Mouse (Mus musculus) liver, embryonic 13.5 days (tissue): Measurements from ENCODE around the gene Myo10. TPM values are rescaled to one million over a fixed set of nuclear protein-coding genes. Genes with fewer than 3 reads are reported as not detected.

Experiments
- ATAC-seq: fragments of 200-750 bp; cut with Nextera tagmentation; 2 replicates; pipeline ENCODE4 v1.8.0; 2017; ENCODE audit warnings: low read depth, mild to moderate bottlenecking, moderate number of reproducible peaks, moderate library complexity
- DNase-seq: peaks from one replicate; pipeline ENCODE4 v3.0.0; 2022
- H3K27ac ChIP-seq: fragments of 300-500 bp; sonication (generic); 2 replicates; pipeline ENCODE4 v1.5.1; 2015; ENCODE audit warnings: moderate library complexity, mild to moderate bottlenecking, inconsistent platforms
- H3K27me3 ChIP-seq: fragments of 300-500 bp; sonication (generic); 2 replicates; pipeline ENCODE4 v1.6.1; 2015; ENCODE audit warnings: mild to moderate bottlenecking, inconsistent platforms
- H3K36me3 ChIP-seq: fragments of 300-500 bp; sonication (generic); 2 replicates; pipeline ENCODE4 v1.6.1; 2015; ENCODE audit warnings: mild to moderate bottlenecking, inconsistent platforms
- H3K4me1 ChIP-seq: fragments of 300-500 bp; sonication (generic); replicated peaks from 2 replicates; pipeline ENCODE4 v1.6.1; 2015; ENCODE audit warnings: inconsistent platforms
- H3K4me2 ChIP-seq: fragments of 300-500 bp; sonication (generic); 2 replicates; pipeline ENCODE4 v1.6.1; 2015; ENCODE audit warnings: inconsistent platforms, mild to moderate bottlenecking, moderate library complexity
- H3K4me3 ChIP-seq: fragments of 300-500 bp; sonication (generic); replicated peaks from 2 replicates; pipeline ENCODE4 v1.5.1; 2015; ENCODE audit warnings: mild to moderate bottlenecking, inconsistent platforms
- H3K9ac ChIP-seq: fragments of 300-500 bp; sonication (generic); 2 replicates; pipeline ENCODE4 v1.6.1; 2015; ENCODE audit warnings: mild to moderate bottlenecking, inconsistent platforms
- H3K9me3 ChIP-seq: fragments of 300-500 bp; sonication (generic); replicated peaks from 2 replicates; pipeline ENCODE4 v1.6.1; 2016; ENCODE audit warnings: inconsistent platforms
- WGBS: fragments of 180-500 bp; shearing (Covaris S2); methylation state at CpG from one replicate; pipeline ENCODE4 v1.1.7; 2015; ENCODE audit not compliant: insufficient replicate concordance; 5-methylcytosine and 5-hydroxymethylcytosine counted together
- polyA plus RNA-seq: library from polyadenylated mRNA; unstranded; fragments of >200 nt; fragmentation: Nextera tagmentation; extraction: Ambion mirVana; gene quantifications from 2 replicates; pipeline ENCODE4 v1.2.1, GENCODE M21; 2015

Gene Myo10
- polyA plus RNA-seq, 1 experiment from 2014 or later = 3.8 TPM

DNA sequence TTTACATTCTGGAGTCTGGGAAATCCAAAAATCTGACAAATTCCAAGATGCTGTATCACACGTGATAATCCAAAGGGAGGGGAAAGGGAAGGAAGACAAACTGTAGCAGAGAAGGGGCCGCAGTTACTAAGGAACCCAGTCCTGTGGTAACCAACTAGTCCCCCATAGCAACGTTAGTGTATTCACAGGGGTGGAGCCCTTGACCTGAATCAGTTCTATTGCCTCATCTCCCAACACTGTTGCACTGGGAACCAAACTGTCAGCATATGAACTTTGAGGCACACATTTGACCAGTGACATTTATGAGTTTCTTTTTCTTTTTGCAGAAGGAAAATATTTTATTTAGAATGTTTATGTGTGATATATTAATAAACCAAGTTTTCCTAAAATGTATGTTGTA lies 237.1 kb downstream of the Myo10 start:
- DNase-seq = no peak
- H3K27ac ChIP-seq = no peak overlapping the region
- no peaks in the 10 kb centered on the region for H3K36me3 ChIP-seq
- ATAC-seq = no peak
- no peak overlapping the region for H3K4me2 ChIP-seq
- H3K9me3 ChIP-seq = no peaks in the 10 kb centered on the region
- H3K4me1 ChIP-seq = no peaks in the 10 kb centered on the region
- no peak overlapping the region for H3K9ac ChIP-seq
- H3K27me3 ChIP-seq = no peaks in the 10 kb centered on the region
- 37% methylated on average over 3 of the region's 3 CpGs for WGBS
- no peak overlapping the region for H3K4me3 ChIP-seq

DNA sequence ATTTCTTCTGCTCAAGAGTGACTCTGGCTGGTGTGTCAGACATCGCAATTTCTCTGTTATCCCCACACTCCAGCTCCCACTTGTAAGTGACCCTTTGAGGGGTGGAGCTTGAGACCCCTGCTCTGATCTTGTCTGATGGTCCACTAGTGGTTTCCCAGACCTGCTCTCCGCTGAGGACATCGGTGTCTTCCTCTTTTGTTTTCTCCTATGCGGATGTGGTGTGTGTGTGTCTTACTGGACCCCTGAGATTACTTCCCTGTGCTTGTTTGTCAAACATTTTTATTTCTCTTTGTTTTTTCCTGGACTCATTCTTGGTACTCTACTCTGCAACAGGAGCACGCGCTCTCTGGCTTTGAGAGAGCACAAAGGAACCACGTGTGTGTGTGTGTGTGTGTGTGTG lies 239.6 kb downstream of the Myo10 start:
- Histone ChIP-seq H3K9me3 (no peaks in the 10 kb centered on the region), H3K9ac (no peak overlapping the region), H3K4me2 (no peak overlapping the region), H3K4me1 (no peaks in the 10 kb centered on the region), H3K27ac (no peak overlapping the region), H3K27me3 (no peaks in the 10 kb centered on the region), H3K4me3 (no peak overlapping the region), H3K36me3 (no peaks in the 10 kb centered on the region)
- ATAC-seq (no peak), DNase-seq (no peak)
- WGBS = 60% methylated on average over 7 of the region's 7 CpGs

Other genes with a start within 250 kb of the Myo10 start
- gene Basp1, start 208.8 kb upstream of the Myo10 start, polyA plus RNA-seq = 2.2 and 2.4 TPM in 2 replicates
- gene Retreg1, start 220.7 kb downstream of the Myo10 start, polyA plus RNA-seq = 1.4 and 2.6 TPM in 2 replicates